Mouse (Mus musculus) kidney, postnatal 14 days (tissue): Measurements from ENCODE around the gene Ing4.
A peak's percentile ranks its signal among the peaks of the same experiment; 100 is the strongest.

ENCODE experiments used
- DNase-seq: peaks from one replicate; pipeline ENCODE4 v3.0.0; 2022; ENCODE audit warnings: mixed read lengths

The Ing4 gene

DNA sequence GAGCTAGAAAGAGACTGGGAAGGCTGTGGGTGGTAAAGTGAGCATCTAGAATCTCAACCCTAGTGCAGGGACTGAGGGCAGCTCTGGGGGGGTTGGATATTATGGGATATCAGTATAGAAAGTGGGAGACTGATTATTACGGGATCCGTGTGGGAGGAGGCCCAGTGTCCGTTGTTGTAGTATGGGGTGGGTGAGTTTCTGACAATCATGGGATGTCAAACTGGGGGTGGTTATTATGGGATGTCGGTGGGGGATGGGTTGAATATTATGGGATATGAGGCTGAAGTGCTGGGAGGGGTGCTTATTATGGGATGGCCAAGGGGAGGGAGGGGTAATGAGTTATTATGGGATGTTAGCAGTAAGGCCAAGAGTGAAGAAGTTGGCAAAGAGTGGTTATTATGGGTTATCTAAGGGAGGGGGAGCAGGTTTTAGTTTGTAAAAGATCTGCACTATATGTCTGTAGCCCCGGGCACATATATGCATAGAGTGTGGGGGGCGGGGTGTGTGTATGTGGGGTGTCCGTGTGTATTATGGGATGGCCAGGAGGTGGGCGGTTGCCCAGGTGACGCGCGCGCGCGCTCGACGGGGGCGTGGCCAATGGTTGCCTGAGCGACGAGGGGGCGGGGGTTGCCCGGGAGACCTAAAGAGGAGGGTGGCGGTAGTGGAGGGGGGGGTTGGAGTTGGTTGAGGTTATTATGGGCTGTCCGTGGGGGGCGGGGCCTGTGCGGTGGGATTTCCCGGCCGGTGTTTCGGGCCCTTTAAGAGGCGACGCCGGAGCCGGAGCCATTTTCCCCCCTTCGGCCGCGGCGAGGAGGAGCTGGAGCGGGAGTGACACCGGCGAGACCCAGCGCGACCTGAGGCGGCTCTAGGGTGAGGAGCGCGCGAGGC is 56.1 kb downstream of the Ing4 start, which contains the start of gene Chd4:
TSS of gene Chd4 (plus strand) at position 591 of the 888 bp plus-strand sequence.
- peak; percentile 97 for DNase-seq

DNA sequence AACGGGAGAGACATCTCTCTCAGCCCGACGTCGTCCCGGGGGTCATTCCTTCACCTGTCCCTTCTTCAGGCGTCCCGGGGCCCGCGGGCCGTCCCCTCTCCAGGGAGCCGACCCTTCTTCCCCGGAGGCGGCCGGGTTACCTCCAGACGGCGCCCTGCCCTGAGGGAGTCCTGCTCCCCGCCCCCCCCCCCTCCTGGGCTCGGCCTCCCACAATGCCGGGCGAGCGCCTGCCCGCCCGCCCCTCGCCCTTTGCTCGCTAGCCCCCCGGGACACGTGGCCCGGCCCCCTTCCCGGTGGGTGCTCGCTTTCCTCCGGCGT is 56.7 kb downstream of the Ing4 start:
- DNase-seq, result no peak

DNA sequence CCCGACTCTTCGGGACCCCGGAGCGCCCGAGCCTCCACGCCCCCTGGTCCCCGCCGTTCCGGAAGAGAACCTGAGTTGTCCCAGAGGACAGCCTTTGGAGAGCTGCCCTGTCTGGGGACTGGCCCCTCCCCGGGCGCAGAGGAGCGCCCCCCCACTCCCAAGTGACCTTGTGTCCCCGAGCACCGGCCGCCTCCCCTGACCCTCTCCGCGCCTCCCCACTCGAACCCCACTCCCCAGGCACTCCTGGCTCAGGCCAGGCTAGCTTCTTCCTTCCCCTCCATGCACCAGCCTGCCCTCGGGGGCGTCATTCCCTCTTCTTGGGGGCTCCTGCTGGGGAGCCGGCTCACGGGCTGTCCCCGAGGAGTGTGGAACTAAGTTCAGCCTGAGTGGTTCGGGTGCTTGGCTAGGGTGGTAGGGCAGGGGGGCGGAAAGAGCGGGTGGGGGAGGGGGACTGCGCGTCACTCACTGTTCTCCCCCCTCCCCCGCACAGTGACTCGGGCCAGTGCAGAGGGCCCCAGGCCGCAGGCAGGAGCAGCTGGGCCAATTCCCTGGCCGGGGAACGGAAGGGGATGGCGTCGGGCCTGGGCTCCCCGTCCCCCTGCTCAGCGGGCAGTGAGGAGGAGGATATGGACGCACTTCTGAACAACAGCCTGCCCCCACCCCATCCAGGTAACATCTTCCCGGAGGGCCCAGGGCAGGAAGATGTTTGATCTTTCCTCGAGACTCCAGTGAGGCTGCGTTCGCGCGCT is 57.2 kb downstream of the Ing4 start:
- peak; percentile 84 for DNase-seq

DNA sequence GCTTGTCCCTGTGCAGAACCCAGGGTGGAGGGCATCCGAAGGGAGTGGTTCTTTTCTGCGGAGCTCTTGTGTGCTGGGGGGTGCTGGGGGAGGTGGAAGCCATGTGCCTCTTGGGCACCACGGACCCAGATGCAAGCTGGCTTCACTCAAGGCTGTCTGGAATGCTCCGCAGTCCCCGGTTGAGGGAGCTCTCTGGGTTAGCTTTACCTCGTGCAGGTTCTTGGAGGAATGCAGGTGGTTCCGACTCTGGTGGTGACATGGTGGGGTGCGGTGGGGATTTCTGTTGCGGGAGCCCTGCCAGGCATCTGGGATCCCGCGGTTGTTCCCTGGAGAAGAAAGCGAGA is 57.8 kb downstream of the Ing4 start:
- DNase-seq, result no peak

DNA sequence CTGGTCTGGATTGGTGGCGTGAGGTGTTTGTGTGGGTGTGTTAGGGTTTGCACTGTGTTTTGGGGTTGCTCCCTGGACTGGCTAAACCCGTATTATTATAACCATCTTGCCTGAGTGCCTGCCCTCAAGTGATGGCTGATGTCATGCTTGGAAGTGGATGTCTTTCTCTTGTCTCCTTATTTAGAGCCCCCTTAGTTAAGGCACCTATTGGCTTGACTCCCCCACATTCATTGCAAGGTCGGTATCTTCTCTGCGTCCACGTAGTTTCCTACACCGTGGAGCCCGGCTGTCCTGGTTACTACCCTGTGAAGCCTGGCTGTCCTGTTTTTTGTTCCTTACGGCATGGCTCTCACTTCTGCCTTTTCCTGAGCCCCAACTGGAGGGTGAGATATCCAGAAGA is 58.4 kb downstream of the Ing4 start:
- DNase-seq, result no peak

DNA sequence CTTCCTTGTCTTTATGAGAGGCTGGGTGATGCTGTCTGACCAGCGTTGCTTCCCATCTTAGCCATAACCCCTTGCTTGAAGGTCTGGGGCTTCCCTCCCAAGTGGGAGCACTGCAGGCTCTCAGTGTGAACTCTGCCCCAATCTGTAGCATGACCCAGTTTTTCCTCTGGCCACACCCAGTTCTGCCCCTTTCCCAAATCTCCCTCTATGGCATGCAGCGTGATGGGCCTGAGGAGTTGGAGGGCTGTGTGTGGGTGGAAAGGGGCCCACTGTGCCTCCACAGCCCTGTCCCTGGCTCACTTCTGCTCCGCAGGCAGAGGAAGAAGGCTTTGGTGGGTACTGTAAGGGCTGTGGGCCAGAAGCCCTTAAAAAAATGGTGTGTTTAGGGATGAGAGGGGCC is 59.0 kb downstream of the Ing4 start:
- no peak for DNase-seq
